Mouse (Mus musculus) C2C12 (cell line): ENCODE measurements around the gene Cobll1. TPM values are rescaled to one million over a fixed set of nuclear protein-coding genes. Genes with fewer than 3 reads are reported as not detected.

Experiments
- H3K27me3 ChIP-seq: one replicate; pipeline ENCODE4 v1.6.1; 2011; ENCODE audit not compliant: control insufficient read depth, insufficient read depth, insufficient read length
- H3K36me3 ChIP-seq: one replicate; pipeline ENCODE4 v1.6.1; 2011; ENCODE audit not compliant: control insufficient read depth, insufficient read depth
- H3K4me3 ChIP-seq: one replicate; pipeline ENCODE4 v1.5.1; 2011; ENCODE audit warnings: mild to moderate bottlenecking, control low read depth; ENCODE audit not compliant: poor library complexity, insufficient read depth, severe bottlenecking
- H3K79me2 ChIP-seq: one replicate; pipeline ENCODE4 v1.6.1; 2011; ENCODE audit not compliant: control insufficient read depth, insufficient read depth
- H3K79me3 ChIP-seq: one replicate; pipeline ENCODE4 v1.6.1; 2011; ENCODE audit warnings: low read depth, control low read depth
- H3ac ChIP-seq: one replicate; pipeline ENCODE3; 2011; ENCODE audit warnings: low read depth; ENCODE audit not compliant: control insufficient read depth, insufficient read length
- CEBPB ChIP-seq: IDR thresholded peaks from one replicate; pipeline ENCODE4 v1.6.1; 2011; ENCODE audit warnings: low read depth, mild to moderate bottlenecking, control low read depth, moderate library complexity
- CTCF ChIP-seq: IDR thresholded peaks from one replicate; pipeline ENCODE4 v1.5.1; 2011; ENCODE audit not compliant: control insufficient read depth, insufficient read depth, insufficient read length
- FOSL1 ChIP-seq: IDR thresholded peaks from one replicate; pipeline ENCODE4 v1.8.0; 2011; ENCODE audit warnings: mild to moderate bottlenecking, low read length; ENCODE audit not compliant: poor library complexity, insufficient read depth, severe bottlenecking
- MAX ChIP-seq: IDR thresholded peaks from one replicate; pipeline ENCODE4 v1.6.1; 2011; ENCODE audit warnings: mild to moderate bottlenecking, control low read depth
- MYOD1 ChIP-seq: IDR thresholded peaks from one replicate; pipeline ENCODE4 v1.6.1; 2011; ENCODE audit warnings: low read depth; ENCODE audit not compliant: control insufficient read depth, insufficient read length
- MYOG ChIP-seq: IDR thresholded peaks from one replicate; pipeline ENCODE4 v1.6.1; 2011; ENCODE audit not compliant: control insufficient read depth, insufficient read length; ENCODE audit errors: extremely low read depth
- USF1 ChIP-seq: IDR thresholded peaks from one replicate; pipeline ENCODE4 v1.6.1; 2011; ENCODE audit warnings: low read depth, mild to moderate bottlenecking, control low read depth, moderate library complexity
- polyA plus RNA-seq: library from polyadenylated mRNA; unstranded; fragments of >200 nt; fragmentation: generic; extraction: Trizol; gene quantifications from one replicate; pipeline ENCODE4 v1.2.1, GENCODE M21; 2012; ENCODE audit warnings: missing spikeins

Cobll1 gene
- polyA plus RNA-seq, 1 experiment = 16.3 TPM

GRCm38 (mm10) chr2:65119076-65119475 lies 120.1 kb downstream of the Cobll1 start:
- no peaks in the 10 kb centered on the region for H3K27me3 ChIP-seq
- H3ac ChIP-seq = no peak overlapping the region
- H3K79me3 ChIP-seq = peaks cover 1% of the 10 kb centered on the region
- H3K36me3 ChIP-seq = peaks cover 64% of the 10 kb centered on the region
- TF ChIP-seq USF1 = no peak
- TF ChIP-seq CEBPB = no peak
- TF ChIP-seq MYOD1 = no peak
- TF ChIP-seq MYOG = no peak
- TF ChIP-seq CTCF = no peak
- TF ChIP-seq FOSL1 = no peak
- no peak for TF ChIP-seq MAX
- H3K79me2 ChIP-seq = peaks cover 6% of the 10 kb centered on the region
- H3K4me3 ChIP-seq = no peak overlapping the region

DNA sequence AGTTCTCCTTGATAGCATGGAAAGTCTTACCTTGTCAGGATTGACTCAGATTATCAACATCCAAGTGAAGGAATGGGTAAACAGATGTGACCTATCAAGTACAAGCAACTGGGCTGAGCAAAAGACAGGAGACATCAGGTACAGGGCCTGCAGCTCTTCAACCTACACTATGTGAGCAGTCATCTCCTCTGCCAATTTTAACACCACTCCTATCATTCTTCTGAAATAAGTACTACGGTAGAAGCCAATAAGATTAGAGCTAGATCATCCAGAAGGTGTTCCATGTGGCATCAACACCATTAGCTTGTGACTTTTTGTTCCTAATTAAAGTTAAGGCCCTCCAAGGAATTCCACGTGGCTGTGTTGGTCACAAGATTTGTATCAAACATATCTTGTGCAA lies 121.3 kb downstream of the Cobll1 start:
- Histone ChIP-seq H3K36me3 (peaks cover 55% of the 10 kb centered on the region), H3K4me3 (no peak overlapping the region), H3ac (no peak overlapping the region), H3K27me3 (no peaks in the 10 kb centered on the region), H3K79me3 (peaks cover 1% of the 10 kb centered on the region), H3K79me2 (peaks cover 6% of the 10 kb centered on the region)
- TF ChIP-seq USF1 = no peak
- no peak for TF ChIP-seq MAX
- no peak for TF ChIP-seq MYOD1
- no peak for TF ChIP-seq MYOG
- no peak for TF ChIP-seq FOSL1
- TF ChIP-seq CEBPB = no peak
- no peak for TF ChIP-seq CTCF

GRCm38 (mm10) chr2:65116428-65117125 lies 122.6 kb downstream of the Cobll1 start:
- Histone ChIP-seq H3K27me3 (no peaks in the 10 kb centered on the region), H3K4me3 (no peak overlapping the region), H3K36me3 (peaks cover 43% of the 10 kb centered on the region), H3K79me2 (peaks cover 6% of the 10 kb centered on the region), H3ac (no peak overlapping the region), H3K79me3 (peaks cover 1% of the 10 kb centered on the region)
- no peak for TF ChIP-seq USF1
- no peak for TF ChIP-seq FOSL1
- no peak for TF ChIP-seq MYOD1
- TF ChIP-seq CEBPB = no peak
- TF ChIP-seq MYOG = no peak
- TF ChIP-seq CTCF = no peak
- TF ChIP-seq MAX = no peak

GRCm38 (mm10) chr2:65113191-65113590 lies 126.0 kb downstream of the Cobll1 start:
- H3K79me2 ChIP-seq = peaks cover 1% of the 10 kb centered on the region
- H3ac ChIP-seq = no peak overlapping the region
- no peaks in the 10 kb centered on the region for H3K27me3 ChIP-seq
- peaks cover 28% of the 10 kb centered on the region for H3K36me3 ChIP-seq
- H3K4me3 ChIP-seq = no peak overlapping the region
- TF ChIP-seq USF1 (no peak), FOSL1 (no peak), CEBPB (no peak), MYOG (no peak), MAX (no peak), CTCF (no peak), MYOD1 (no peak)
- peaks cover 1% of the 10 kb centered on the region for H3K79me3 ChIP-seq

DNA sequence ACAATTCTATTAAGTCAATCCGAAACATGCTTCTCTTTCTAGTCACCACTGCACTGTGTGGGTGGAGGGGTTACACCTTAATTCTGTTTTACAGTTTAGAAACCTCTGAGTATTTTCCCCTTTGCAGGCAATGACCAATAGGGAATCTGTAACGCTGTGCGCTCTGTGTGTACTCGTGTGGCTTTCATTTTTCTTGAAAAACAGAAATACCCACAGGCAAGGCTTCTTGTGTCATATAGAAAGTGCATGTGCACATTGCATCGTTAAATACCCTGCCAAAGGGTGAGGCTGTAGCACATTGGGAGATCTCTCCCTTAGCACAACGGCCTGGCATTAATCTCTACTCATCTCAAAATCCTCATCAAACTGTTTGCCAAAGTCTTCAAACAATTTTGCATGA lies 134.6 kb downstream of the Cobll1 start:
- TF ChIP-seq USF1 (no peak), MAX (no peak), CEBPB (no peak), MYOD1 (no peak), CTCF (no peak), FOSL1 (no peak), MYOG (no peak)
- Histone ChIP-seq H3K4me3 (no peak overlapping the region), H3K36me3 (peaks cover 74% of the 10 kb centered on the region), H3ac (no peak overlapping the region), H3K79me3 (no peaks in the 10 kb centered on the region), H3K79me2 (no peaks in the 10 kb centered on the region), H3K27me3 (no peaks in the 10 kb centered on the region)
